Mouse (Mus musculus) spleen, adult 2 months (tissue): ENCODE results near the gene Afdn. TPM values are rescaled to one million over a fixed set of nuclear protein-coding genes. Genes with fewer than 3 reads are reported as not detected.

Experiments used
- DNase-seq, 2 experiments: peaks; one replicate each; pipeline versions ENCODE4 v3.0.0 to v3.0.0-alpha.2; 2012 to 2021; ENCODE audit warnings: low spot score in 2 of 2, low read depth in 1 of 2
- H3K27ac ChIP-seq: fragments of 200-500 bp; 2 replicates; pipeline ENCODE4 v1.5.1; 2012; ENCODE audit warnings: low read length, inconsistent platforms; ENCODE audit not compliant: insufficient read depth
- H3K27me3 ChIP-seq: fragments of 200-500 bp; 2 replicates; pipeline ENCODE4 v1.6.1; 2012; ENCODE audit warnings: mild to moderate bottlenecking, moderate library complexity, low read length, inconsistent platforms; ENCODE audit not compliant: control insufficient read depth, insufficient read depth
- H3K36me3 ChIP-seq: fragments of 200-500 bp; 2 replicates; pipeline ENCODE4 v1.6.1; 2012; ENCODE audit warnings: mild to moderate bottlenecking, low read length, inconsistent platforms; ENCODE audit not compliant: control insufficient read depth, insufficient read depth
- H3K4me1 ChIP-seq: fragments of 200-500 bp; 2 replicates; pipeline ENCODE4 v1.6.1; 2011; ENCODE audit warnings: inconsistent platforms; ENCODE audit not compliant: control insufficient read depth, insufficient read depth, insufficient read length
- H3K4me3 ChIP-seq: fragments of 200-500 bp; 2 replicates; pipeline ENCODE4 v1.5.1; 2011; ENCODE audit warnings: mild to moderate bottlenecking, inconsistent platforms; ENCODE audit not compliant: insufficient read depth, insufficient read length; ENCODE audit errors: extremely low read depth
- CTCF ChIP-seq: fragments of 200-500 bp; IDR thresholded peaks from 2 replicates; pipeline ENCODE4 v1.5.1; 2011; ENCODE audit warnings: mild to moderate bottlenecking, inconsistent platforms; ENCODE audit not compliant: insufficient read depth, insufficient read length, insufficient replicate concordance; ENCODE audit errors: extremely low read depth
- POLR2A ChIP-seq: fragments of 200-500 bp; IDR thresholded peaks from 2 replicates; pipeline ENCODE4 v1.6.1; 2011; ENCODE audit warnings: low read depth, low read length, inconsistent platforms
- WGBS: fragments of 180-500 bp; shearing (Covaris S2); methylation state at CpG from one replicate; pipeline ENCODE4 v1.1.7; 2018; 5-methylcytosine and 5-hydroxymethylcytosine counted together
- polyA plus RNA-seq: library from polyadenylated mRNA; depleted of rRNA; stranded (reverse); fragments of >200 nt; gene quantifications from 2 replicates; pipeline ENCODE4 v1.2.3, GENCODE M21; 2012; rRNA removed

Afdn gene
- polyA plus RNA-seq = 5.0 and 6.3 TPM in 2 replicates

DNA sequence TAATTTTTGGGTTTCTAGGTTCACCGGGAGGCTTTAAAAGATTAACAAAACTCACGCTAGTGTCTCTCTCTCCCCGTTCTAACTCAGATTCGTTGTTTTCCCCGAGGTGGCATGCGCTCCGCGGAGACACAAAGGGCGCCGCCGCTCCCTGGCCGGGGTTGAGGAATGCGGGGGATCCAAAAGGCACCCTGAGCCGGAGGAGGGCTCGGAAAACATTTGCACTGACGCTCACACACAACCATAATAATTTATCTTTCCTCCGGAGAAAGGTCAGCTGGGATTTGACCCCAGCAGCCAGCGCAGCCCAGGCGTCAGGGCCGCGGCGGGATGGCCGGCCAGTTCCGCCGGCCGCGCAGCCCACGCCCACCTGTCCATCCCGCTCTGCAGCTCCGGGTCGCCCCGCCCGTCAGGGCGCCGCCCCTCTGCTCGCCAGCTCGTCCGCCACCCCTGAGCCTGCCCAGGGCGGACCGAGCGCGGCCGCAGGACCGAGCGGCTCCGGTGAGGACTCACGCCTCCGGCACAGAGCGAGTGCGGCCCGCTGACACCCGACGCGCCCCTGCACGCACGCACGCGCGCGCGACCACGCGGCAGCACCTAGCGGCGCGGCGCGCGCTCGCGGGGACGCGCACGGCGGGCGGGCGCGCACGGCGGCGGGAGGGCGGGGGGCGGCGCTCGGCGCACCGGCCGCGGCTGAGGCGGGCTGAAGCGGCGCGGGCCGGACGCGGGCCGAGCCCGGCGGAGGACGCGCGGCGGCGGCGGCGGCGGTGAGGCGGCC lies at the start of gene Afdn:
Afdn (plus strand) TSS at position 687 of the 775 bp plus-strand sequence.
- Histone ChIP-seq H3K27ac (no peak within 1 kb of the TSS), H3K4me1 (peaks cover 10% of the 10 kb centered on the region), H3K4me3 (peak within 1 kb of the TSS; percentile 58), H3K27me3 (peaks cover 22% of the 10 kb centered on the region), H3K36me3 (no peaks in the 10 kb centered on the region)
- TF ChIP-seq POLR2A (no peak), CTCF (no peak)
- DNase-seq = peak in 1 of 2 experiments; percentile 11
- WGBS = 6% methylated on average over 106 of the region's 108 CpGs

- no peak overlapping the region for H3K4me3 ChIP-seq
- no peak for TF ChIP-seq POLR2A
- no peak for TF ChIP-seq CTCF
- no peak for DNase-seq
- H3K27me3 ChIP-seq = no peaks in the 10 kb centered on the region
- H3K4me1 ChIP-seq = no peaks in the 10 kb centered on the region
- no peaks in the 10 kb centered on the region for H3K36me3 ChIP-seq
- no peak overlapping the region for H3K27ac ChIP-seq
- 72% methylated on average over 5 of the region's 5 CpGs for WGBS
These were observed 49.2 kb upstream of the Afdn start for GRCm38 (mm10) chr17:13711173-13711572.

DNA sequence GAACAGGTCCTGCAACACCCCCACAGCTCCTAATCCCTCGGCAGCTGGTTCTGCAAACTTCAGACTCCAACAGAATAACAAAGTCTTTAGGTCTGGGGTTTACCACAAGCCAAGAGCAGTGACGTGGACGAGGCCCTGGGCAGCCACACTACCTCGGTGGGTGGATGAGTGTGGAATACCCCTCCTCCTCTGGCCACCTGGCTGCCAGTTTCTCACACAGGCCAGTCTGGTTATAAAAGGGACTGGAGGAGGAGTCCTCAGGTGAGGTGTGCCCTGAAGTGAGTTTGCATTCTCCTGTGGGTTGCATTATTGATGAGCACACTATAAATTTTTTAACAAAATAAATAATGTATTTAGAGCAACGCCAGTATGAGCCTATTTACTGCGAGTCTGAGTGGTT lies 48.2 kb upstream of the Afdn start:
- no peak overlapping the region for H3K27ac ChIP-seq
- 54% methylated on average over 6 of the region's 6 CpGs for WGBS
- TF ChIP-seq CTCF (no peak), POLR2A (no peak)
- no peak overlapping the region for H3K4me3 ChIP-seq
- no peak for DNase-seq
- no peaks in the 10 kb centered on the region for H3K27me3 ChIP-seq
- no peaks in the 10 kb centered on the region for H3K4me1 ChIP-seq
- no peaks in the 10 kb centered on the region for H3K36me3 ChIP-seq

GRCm38 (mm10) chr17:13712518-13712917 lies 47.8 kb upstream of the Afdn start:
- 90% methylated on average over 3 of the region's 3 CpGs for WGBS
- H3K27me3 ChIP-seq = no peaks in the 10 kb centered on the region
- TF ChIP-seq POLR2A = no peak
- TF ChIP-seq CTCF = no peak
- no peaks in the 10 kb centered on the region for H3K36me3 ChIP-seq
- no peak for DNase-seq
- H3K27ac ChIP-seq = no peak overlapping the region
- no peak overlapping the region for H3K4me3 ChIP-seq
- no peaks in the 10 kb centered on the region for H3K4me1 ChIP-seq

DNA sequence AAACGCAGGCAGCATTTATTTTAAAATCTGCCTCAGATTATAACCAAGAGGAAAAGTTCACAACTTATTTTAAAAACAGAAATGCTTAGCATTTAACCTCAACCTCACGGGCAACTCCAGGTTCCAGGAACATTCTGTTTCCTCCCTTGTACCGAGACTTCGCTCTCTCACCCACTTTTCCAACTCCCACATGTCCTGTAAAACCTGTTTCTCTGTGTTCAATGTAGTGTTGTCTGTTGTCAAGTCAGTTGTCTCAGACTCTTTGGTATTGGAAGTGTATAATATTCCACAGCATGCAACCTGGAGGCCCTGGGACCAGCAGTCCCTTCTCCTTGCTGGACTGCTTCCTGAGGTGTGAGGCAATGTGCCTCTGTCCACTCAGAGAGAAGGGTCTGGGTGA lies 46.2 kb upstream of the Afdn start:
- WGBS = 87% methylated on average over 4 of the region's 4 CpGs
- Histone ChIP-seq H3K27me3 (no peaks in the 10 kb centered on the region), H3K36me3 (no peaks in the 10 kb centered on the region), H3K27ac (no peak overlapping the region), H3K4me1 (no peaks in the 10 kb centered on the region), H3K4me3 (no peak overlapping the region)
- no peak for DNase-seq
- no peak for TF ChIP-seq CTCF
- TF ChIP-seq POLR2A = no peak

GRCm38 (mm10) chr17:13714654-13715053 lies 45.7 kb upstream of the Afdn start:
- no peak for TF ChIP-seq POLR2A
- TF ChIP-seq CTCF = no peak
- Histone ChIP-seq H3K36me3 (no peaks in the 10 kb centered on the region), H3K27ac (no peak overlapping the region), H3K4me1 (no peaks in the 10 kb centered on the region), H3K4me3 (no peak overlapping the region), H3K27me3 (no peaks in the 10 kb centered on the region)
- WGBS = 87% methylated on average over 4 of the region's 4 CpGs
- no peak for DNase-seq

GRCm38 (mm10) chr17:13715511-13715910 lies 44.8 kb upstream of the Afdn start:
- Histone ChIP-seq H3K27ac (no peak overlapping the region), H3K27me3 (no peaks in the 10 kb centered on the region), H3K36me3 (no peaks in the 10 kb centered on the region), H3K4me1 (no peaks in the 10 kb centered on the region), H3K4me3 (no peak overlapping the region)
- TF ChIP-seq POLR2A (no peak), CTCF (no peak)
- no peak for DNase-seq
- 49% methylated on average over 9 of the region's 9 CpGs for WGBS
